In the genomic region with DNA sequence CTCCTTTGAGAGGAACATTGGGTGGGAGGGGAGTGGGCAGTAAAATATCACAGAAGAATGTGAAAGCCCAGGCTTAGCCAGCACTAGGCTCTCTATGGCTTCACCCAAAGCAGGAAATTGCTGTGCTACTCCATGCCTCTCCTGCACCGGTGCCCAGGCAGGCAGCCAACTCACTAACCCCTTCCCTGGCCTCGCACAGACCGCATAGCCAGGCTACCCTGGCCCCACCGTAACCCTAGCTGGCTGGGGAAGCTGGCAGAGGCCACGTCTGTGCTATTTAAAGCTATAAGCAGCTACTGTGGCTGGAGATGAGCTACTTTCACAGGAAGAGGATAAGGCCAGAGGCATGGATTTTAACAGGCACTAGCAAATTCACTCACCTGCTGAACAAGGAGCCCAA, we compare ENCODE assay signal across 7 mouse cellular contexts. TPM values are rescaled to one million over a fixed set of nuclear protein-coding genes. Genes with fewer than 3 reads are reported as not detected.
DNase-seq lines count a peak whose midpoint lies in the region; ATAC-seq and TF ChIP-seq lines count a peak whose summit lies in the region.

No protein-coding gene starts in this region.

- H3K4me1 ChIP-seq in heart, embryonic 15.5 days (replicated peaks), result peaks cover 19% of the 10 kb centered on the region
- H3K4me1 ChIP-seq in midbrain, postnatal 0 days (ENCODE audit: insufficient read depth, low read length), result no peaks in the 10 kb centered on the region

- intact Hi-C loops in left cerebral cortex, postnatal 36 days (cut with DNase I), result loop anchor here (5.0 kb wide), 1 partner anchor 38 kb away; a partner anchor contains a TSS

- H3K9ac ChIP-seq in heart, embryonic 15.5 days, result no peak overlapping the region
- H3K9ac ChIP-seq in midbrain, postnatal 0 days (replicated peaks; ENCODE audit: low read length, poor library complexity, severe bottlenecking), result no peak overlapping the region

- no peaks in the 10 kb centered on the region for H3K27me3 ChIP-seq in heart, embryonic 15.5 days
- no peaks in the 10 kb centered on the region for H3K27me3 ChIP-seq in midbrain, postnatal 0 days (ENCODE audit: insufficient read depth, low read length)

- no peak for TF ChIP-seq CTCF in midbrain, postnatal 0 days (IDR thresholded peaks at IDR 0.05)

- peak overlapping the region; percentile 37; the same call in 1 of the 2 replicates for H3K4me2 ChIP-seq in heart, embryonic 15.5 days
- no peak overlapping the region for H3K4me2 ChIP-seq in midbrain, postnatal 0 days (ENCODE audit: low read depth, low read length, poor library complexity, severe bottlenecking)

- H3K9me3 ChIP-seq in heart, embryonic 15.5 days (replicated peaks), result no peaks in the 10 kb centered on the region
- H3K9me3 ChIP-seq in midbrain, postnatal 0 days (ENCODE audit: low read length), result no peaks in the 10 kb centered on the region

- no peak overlapping the region for H3K4me3 ChIP-seq in heart, embryonic 15.5 days
- H3K4me3 ChIP-seq in midbrain, postnatal 0 days (ENCODE audit: low read depth, low read length), result no peak overlapping the region

- H3K36me3 ChIP-seq in heart, embryonic 15.5 days, result no peaks in the 10 kb centered on the region
- no peaks in the 10 kb centered on the region for H3K36me3 ChIP-seq in midbrain, postnatal 0 days (ENCODE audit: insufficient read depth, low read length)

- peak; percentile 30 for DNase-seq in urinary bladder, adult 2 months (ENCODE audit: low spot score)
- no peak for DNase-seq in urinary bladder, adult 18-20 months (ENCODE audit: low spot score in 2 of 2)
- peak; percentile 32 for DNase-seq in fibroblast of lung, adult 2 months (ENCODE audit: low read depth)
- DNase-seq in left cerebral cortex, postnatal 36 days (ENCODE audit: low spot score in 2 of 2), result peak; percentile 25 to 33
- peak; percentile 62 for DNase-seq in midbrain, postnatal 0 days (ENCODE audit: low spot score)

- peak; percentile 98 for ATAC-seq in heart, embryonic 15.5 days (replicated peaks; ENCODE audit: insufficient number of reproducible peaks, insufficient read depth, low FRiP score, low read depth)
- ATAC-seq in midbrain, postnatal 0 days (ENCODE audit: low FRiP score), result 0 out of 2 replicates have a peak, but pooled peaks have one; percentile 15
- no peak for ATAC-seq in activated CD4-positive, CD25-positive, alpha-beta regulatory T cell, adult 4 months

- H3K27ac ChIP-seq in heart, embryonic 15.5 days, result peak overlapping the region; percentile 78
- no peak overlapping the region for H3K27ac ChIP-seq in midbrain, postnatal 0 days (ENCODE audit: low read depth, low read length)

- WGBS in heart, embryonic 15.5 days, result 5% methylated on average over 5 of the region's 5 CpGs
- 37% methylated on average over 5 of the region's 5 CpGs for WGBS in midbrain, postnatal 0 days

RNA-seq across cellular contexts. Expression of a gene that starts 38.8 kb away (rescaled TPM):
- 2.1 and 2.2 TPM in 2 replicates for polyA plus RNA-seq in urinary bladder, adult 2 months (2012; rRNA removed)
- polyA plus RNA-seq in heart, embryonic 15.5 days (2015; fragmentation: Nextera tagmentation; extraction: Ambion mirVana), result 2.5 and 3.1 TPM in 2 replicates
- 10 to 100 TPM; 26.1 to 28.2 TPM for total RNA-seq in left cerebral cortex, postnatal 36 days (2021)
- 10.9 and 15.7 TPM in 2 replicates for total RNA-seq in midbrain, postnatal 0 days (2014; rRNA removed)
- polyA plus RNA-seq in midbrain, postnatal 0 days (2015; fragmentation: Nextera tagmentation; extraction: Ambion mirVana), result 2.7 and 2.9 TPM in 2 replicates
- polyA plus RNA-seq in activated CD4-positive, CD25-positive, alpha-beta regulatory T cell, adult 4 months (2017; shearing (Covaris generic)), result 1 to 10 TPM in 1 of 2 experiments, under 1 TPM in 1; 0.24 to 1.5 TPM

Comparison
In these comparisons a context has a peak if more than half of its experiments do, and no peak if none do; other contexts are left out.
1. DNase-seq: peak in urinary bladder, adult 2 months (single experiment), fibroblast of lung, adult 2 months (single experiment), left cerebral cortex, postnatal 36 days (2 of 2) and midbrain, postnatal 0 days (single experiment); none in urinary bladder, adult 18-20 months (0 of 2).